Mouse (Mus musculus): ENCODE measurements around the gene Tmem212. TPM values are rescaled to one million over a fixed set of nuclear protein-coding genes. Genes with fewer than 3 reads are reported as not detected.
"Not testable (repeated sequence)": the region's sequence is repeated elsewhere in the genome, so short reads cannot be mapped to it uniquely, and the experiment has no call there.

Tmem212 gene
- polyA plus RNA-seq (2012; ENCODE audit: insufficient read depth, insufficient read length, missing spikeins), result not detected in 2 replicates

GRCm38 (mm10) chr3:27896318-27896892 is at the start of gene Tmem212:
Gene Tmem212 (minus strand): TSS chr3:27896368.
- peaks cover 6% of the 10 kb centered on the region; the same call in 1 of the 2 replicates for H3K4me1 ChIP-seq (ENCODE audit: control insufficient read depth, insufficient read depth, insufficient read length, low read length)
- no peak within 1 kb of the TSS for H3K27ac ChIP-seq (replicated peaks; ENCODE audit: low read depth, low read length)
- H3K4me3 ChIP-seq (ENCODE audit: insufficient read depth, low read depth, low read length), result no peak within 1 kb of the TSS

- H3K27ac ChIP-seq (replicated peaks; ENCODE audit: low read depth, low read length); H3K4me3 ChIP-seq (ENCODE audit: insufficient read depth, low read depth, low read length); H3K4me1 ChIP-seq (ENCODE audit: control insufficient read depth, insufficient read depth, insufficient read length, low read length): not testable (repeated sequence)
Observed at GRCm38 (mm10) chr3:27945397-27945796, 49.2 kb upstream of the Tmem212 start.

DNA sequence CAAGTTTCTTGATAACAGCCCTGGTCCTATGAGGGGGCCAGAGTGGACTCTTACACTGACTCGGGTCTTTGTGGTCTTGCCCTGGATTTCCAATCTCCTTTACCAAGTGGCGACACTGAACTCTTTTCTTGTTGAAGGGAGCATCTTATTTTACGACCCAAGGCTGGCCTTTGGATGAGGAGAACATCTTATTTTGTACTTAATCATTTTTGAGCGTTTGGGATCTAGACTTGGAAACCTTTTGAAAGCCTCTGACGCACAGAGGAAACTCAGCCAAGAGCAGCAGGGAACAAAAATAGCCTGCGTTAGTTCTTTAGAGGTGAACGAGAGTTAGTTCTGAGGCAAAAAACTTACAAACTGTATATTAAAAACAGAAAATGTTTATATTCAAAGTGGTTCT is 46.8 kb upstream of the Tmem212 start:
- 0 out of 2 replicates have a peak, but pooled peaks cover 3% of the 10 kb centered on the region for H3K4me1 ChIP-seq (ENCODE audit: control insufficient read depth, insufficient read depth, insufficient read length, low read length)
- no peak overlapping the region for H3K4me3 ChIP-seq (ENCODE audit: insufficient read depth, low read depth, low read length)
- H3K27ac ChIP-seq (replicated peaks; ENCODE audit: low read depth, low read length), result peak overlapping the region; percentile 64

DNA sequence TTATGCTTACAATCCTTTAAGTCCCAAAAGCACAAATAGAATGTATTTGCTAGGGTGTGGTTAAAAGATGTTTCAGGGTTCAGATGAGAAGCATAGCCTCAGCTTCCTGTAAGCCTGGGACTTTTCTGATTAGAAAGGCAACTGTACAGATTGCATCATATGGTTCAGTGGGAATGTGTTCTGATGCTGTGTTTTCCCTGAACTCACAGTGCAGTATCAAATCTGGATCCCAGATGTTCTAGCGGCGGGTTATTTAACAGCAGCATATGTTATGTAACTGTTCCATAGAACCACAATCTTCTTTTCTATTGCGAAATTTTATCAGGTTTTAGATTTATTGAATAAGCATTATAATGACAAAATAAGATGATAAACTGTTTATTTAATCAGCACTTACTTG is 45.5 kb upstream of the Tmem212 start:
- H3K27ac ChIP-seq (replicated peaks; ENCODE audit: low read depth, low read length), result no peak overlapping the region
- H3K4me1 ChIP-seq (ENCODE audit: control insufficient read depth, insufficient read depth, insufficient read length, low read length), result 0 out of 2 replicates have a peak, but pooled peaks cover 3% of the 10 kb centered on the region
- no peak overlapping the region for H3K4me3 ChIP-seq (ENCODE audit: insufficient read depth, low read depth, low read length)

- Histone ChIP-seq H3K4me3 (ENCODE audit: insufficient read depth, low read depth, low read length) (peak within 1 kb of the TSS; percentile 84), H3K4me1 (ENCODE audit: control insufficient read depth, insufficient read depth, insufficient read length, low read length) (0 out of 2 replicates have a peak, but pooled peaks cover 3% of the 10 kb centered on the region), H3K27ac (replicated peaks; ENCODE audit: low read depth, low read length) (peak within 1 kb of the TSS; percentile 77)
Observed at GRCm38 (mm10) chr3:27938381-27939323, 42.5 kb upstream of the Tmem212 start, which contains the start of gene Pld1. Gene Pld1 (plus strand): TSS chr3:27938695.

DNA sequence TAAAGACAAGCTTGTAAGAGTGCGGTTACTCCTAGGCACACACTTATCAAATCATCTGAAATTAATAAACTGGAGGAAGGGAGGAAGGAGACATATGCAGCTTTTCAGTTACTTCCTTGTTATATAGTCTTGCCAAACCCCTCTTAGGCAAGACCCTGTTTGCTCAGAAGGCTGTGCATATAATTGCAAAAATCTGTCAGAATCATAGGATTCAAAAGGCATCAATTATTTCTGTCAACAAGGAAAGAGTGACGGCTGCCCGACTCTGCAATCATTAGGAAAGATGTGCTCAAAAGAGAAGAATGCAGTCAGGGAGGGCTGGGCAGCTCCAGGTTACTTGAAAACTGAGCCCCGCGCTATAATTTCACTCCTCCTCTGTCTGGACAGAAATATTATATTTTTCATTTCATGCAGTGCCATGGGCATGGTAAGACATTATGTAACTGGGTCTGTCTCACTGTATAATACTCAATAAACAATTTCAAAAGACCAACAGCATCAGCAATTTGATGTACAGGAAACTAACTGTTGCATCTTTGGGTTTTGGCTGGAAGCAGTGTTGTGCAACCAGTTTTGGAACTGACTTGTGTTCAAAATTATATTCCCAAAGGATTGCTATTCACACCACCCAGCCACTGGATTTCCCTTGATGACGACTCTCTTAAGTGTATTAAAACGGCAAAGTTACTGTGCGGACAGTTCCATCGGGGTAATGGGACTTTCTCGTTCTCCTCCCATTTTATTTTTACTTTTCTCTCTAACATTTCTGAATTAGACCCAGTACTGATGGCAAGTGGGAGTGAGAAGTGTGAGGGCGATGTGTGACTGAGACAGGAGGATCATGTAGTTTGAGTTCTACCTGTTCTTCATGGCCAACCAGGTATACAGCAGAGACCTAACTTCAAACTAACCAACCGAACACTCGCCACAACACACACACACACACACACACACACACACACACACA is 41.3 kb upstream of the Tmem212 start:
- no peak overlapping the region for H3K27ac ChIP-seq (replicated peaks; ENCODE audit: low read depth, low read length)
- H3K4me3 ChIP-seq (ENCODE audit: insufficient read depth, low read depth, low read length), result no peak overlapping the region
- H3K4me1 ChIP-seq (ENCODE audit: control insufficient read depth, insufficient read depth, insufficient read length, low read length), result no peaks in the 10 kb centered on the region

GRCm38 (mm10) chr3:27936731-27937130 is 40.6 kb upstream of the Tmem212 start:
- no peak overlapping the region for H3K27ac ChIP-seq (replicated peaks; ENCODE audit: low read depth, low read length)
- no peak overlapping the region for H3K4me3 ChIP-seq (ENCODE audit: insufficient read depth, low read depth, low read length)
- H3K4me1 ChIP-seq (ENCODE audit: control insufficient read depth, insufficient read depth, insufficient read length, low read length), result no peaks in the 10 kb centered on the region

GRCm38 (mm10) chr3:27935644-27936043 is 39.5 kb upstream of the Tmem212 start:
- H3K4me3 ChIP-seq (ENCODE audit: insufficient read depth, low read depth, low read length), result no peak overlapping the region
- H3K27ac ChIP-seq (replicated peaks; ENCODE audit: low read depth, low read length), result no peak overlapping the region
- no peaks in the 10 kb centered on the region for H3K4me1 ChIP-seq (ENCODE audit: control insufficient read depth, insufficient read depth, insufficient read length, low read length)

DNA sequence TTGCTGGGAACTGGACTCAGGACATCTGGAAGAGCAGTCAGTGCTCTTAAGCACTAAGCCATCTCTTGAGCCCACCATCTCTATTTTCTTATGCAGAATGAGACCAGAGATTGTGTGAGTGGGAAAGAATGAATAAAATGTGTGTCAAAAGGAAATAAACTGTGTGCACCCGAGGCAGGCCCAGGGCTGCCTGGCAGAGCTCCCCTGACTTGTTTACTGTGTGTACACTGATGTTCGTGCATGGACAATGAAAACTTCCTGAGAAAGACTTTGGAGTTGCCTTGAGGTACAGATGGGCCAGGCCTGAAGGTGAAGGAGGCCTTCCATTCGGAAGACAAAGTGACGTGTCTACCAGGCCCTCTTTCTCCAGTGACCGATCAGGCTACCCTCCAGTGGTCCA is 36.2 kb upstream of the Tmem212 start:
- Histone ChIP-seq H3K4me1 (ENCODE audit: control insufficient read depth, insufficient read depth, insufficient read length, low read length) (no peaks in the 10 kb centered on the region), H3K4me3 (ENCODE audit: insufficient read depth, low read depth, low read length) (no peak overlapping the region), H3K27ac (replicated peaks; ENCODE audit: low read depth, low read length) (no peak overlapping the region)

- H3K27ac ChIP-seq (replicated peaks; ENCODE audit: low read depth, low read length), result no peak overlapping the region
- no peaks in the 10 kb centered on the region for H3K4me1 ChIP-seq (ENCODE audit: control insufficient read depth, insufficient read depth, insufficient read length, low read length)
- H3K4me3 ChIP-seq (ENCODE audit: insufficient read depth, low read depth, low read length), result no peak overlapping the region
Observed at GRCm38 (mm10) chr3:27929219-27929618, 33.1 kb upstream of the Tmem212 start.

- H3K4me3 ChIP-seq (ENCODE audit: insufficient read depth, low read depth, low read length), result no peak overlapping the region
- no peaks in the 10 kb centered on the region for H3K4me1 ChIP-seq (ENCODE audit: control insufficient read depth, insufficient read depth, insufficient read length, low read length)
- H3K27ac ChIP-seq (replicated peaks; ENCODE audit: low read depth, low read length), result no peak overlapping the region
Observed at GRCm38 (mm10) chr3:27924037-27924436, 27.9 kb upstream of the Tmem212 start.

DNA sequence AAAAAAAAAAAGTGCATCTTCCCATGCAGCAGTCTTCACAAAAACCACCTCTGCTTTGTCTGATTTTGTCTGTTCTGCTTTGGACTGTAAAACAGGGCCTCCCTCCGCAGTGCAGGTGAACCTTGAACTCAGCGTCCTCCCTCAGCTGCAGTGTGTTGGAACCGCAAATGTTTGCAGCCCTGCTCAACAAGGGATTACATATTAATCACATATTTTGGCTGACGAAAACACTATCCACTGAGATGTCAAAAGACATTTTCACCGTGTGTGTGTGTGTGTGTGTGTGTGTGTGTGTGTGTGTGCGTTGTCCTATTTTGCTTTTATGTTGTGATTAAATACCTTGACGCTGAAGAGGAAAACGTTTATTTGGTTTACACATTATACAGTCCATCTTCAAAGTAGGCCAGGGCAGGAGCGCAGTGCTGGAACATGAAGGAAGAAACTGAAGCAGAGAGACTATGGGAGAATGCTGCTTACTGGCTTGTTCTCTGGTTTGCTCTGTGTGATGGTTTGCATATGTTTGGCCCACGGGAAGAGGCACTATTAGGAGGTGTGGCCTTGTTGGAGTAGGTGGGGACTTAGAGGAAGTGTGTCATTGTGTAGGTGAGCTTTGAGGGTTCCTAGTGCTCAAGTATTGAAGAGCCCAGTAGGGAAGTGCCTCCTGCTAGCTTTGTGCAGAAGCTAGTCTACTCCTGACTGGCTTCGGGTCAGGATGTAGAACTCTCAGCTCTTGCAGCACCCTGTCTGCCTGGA is 25.3 kb upstream of the Tmem212 start:
- Histone ChIP-seq H3K27ac (replicated peaks; ENCODE audit: low read depth, low read length) (no peak overlapping the region), H3K4me3 (ENCODE audit: insufficient read depth, low read depth, low read length) (no peak overlapping the region)

GRCm38 (mm10) chr3:27918656-27919436 is 22.7 kb upstream of the Tmem212 start:
- Histone ChIP-seq H3K4me1 (ENCODE audit: control insufficient read depth, insufficient read depth, insufficient read length, low read length) (no peaks in the 10 kb centered on the region), H3K27ac (replicated peaks; ENCODE audit: low read depth, low read length) (no peak overlapping the region), H3K4me3 (ENCODE audit: insufficient read depth, low read depth, low read length) (no peak overlapping the region)

More for the DNA sequence above, 25.3 kb upstream of the Tmem212 start:
- no peaks in the 10 kb centered on the region for H3K4me1 ChIP-seq (ENCODE audit: control insufficient read depth, insufficient read depth, insufficient read length, low read length)
